Mouse (Mus musculus) forebrain, embryonic 14.5 days (tissue): ENCODE measurements around the gene Mllt6. TPM values are rescaled to one million over a fixed set of nuclear protein-coding genes. Genes with fewer than 3 reads are reported as not detected.
"Not testable (repeated sequence)": the region's sequence is repeated elsewhere in the genome, so short reads cannot be mapped to it uniquely, and the experiment has no call there.

Source experiments
- ATAC-seq: fragments of 200-750 bp; cut with Nextera tagmentation; 2 replicates; pipeline ENCODE4 v1.8.0; 2017; ENCODE audit warnings: mild to moderate bottlenecking, moderate library complexity
- DNase-seq: peaks from one replicate; pipeline ENCODE4 v3.0.0-alpha.2; 2015; ENCODE audit warnings: low spot score
- H3K27ac ChIP-seq: fragments of 300-500 bp; sonication (generic); 2 replicates; pipeline ENCODE4 v1.5.1; 2014; ENCODE audit warnings: low read depth, mild to moderate bottlenecking, control low read depth, low read length, moderate library complexity
- H3K27me3 ChIP-seq: fragments of 300-500 bp; sonication (generic); replicated peaks from 2 replicates; pipeline ENCODE4 v1.6.1; 2014; ENCODE audit warnings: low read length, control low read depth, mixed read lengths; ENCODE audit not compliant: control insufficient read depth, insufficient read depth
- H3K36me3 ChIP-seq: fragments of 300-500 bp; sonication (generic); 2 replicates; pipeline ENCODE4 v1.6.1; 2014; ENCODE audit warnings: low read length, control low read depth; ENCODE audit not compliant: control insufficient read depth, insufficient read depth
- H3K4me1 ChIP-seq: fragments of 300-500 bp; sonication (generic); 2 replicates; pipeline ENCODE4 v1.6.1; 2014; ENCODE audit warnings: antibody characterized with exemption, low read length, control low read depth; ENCODE audit not compliant: control insufficient read depth, insufficient read depth
- H3K4me2 ChIP-seq: fragments of 300-500 bp; sonication (generic); 2 replicates; pipeline ENCODE4 v1.6.1; 2014; ENCODE audit warnings: mild to moderate bottlenecking, control low read depth, low read length
- H3K4me3 ChIP-seq: fragments of 300-500 bp; sonication (generic); 2 replicates; pipeline ENCODE4 v1.5.1; 2014; ENCODE audit warnings: low read depth, low read length, control low read depth
- H3K9ac ChIP-seq: fragments of 300-500 bp; sonication (generic); 2 replicates; pipeline ENCODE4 v1.6.1; 2014; ENCODE audit warnings: mild to moderate bottlenecking, low read length, control low read depth, moderate library complexity
- H3K9me3 ChIP-seq: fragments of 300-500 bp; sonication (generic); replicated peaks from 2 replicates; pipeline ENCODE4 v1.6.1; 2016; ENCODE audit warnings: low read length, control low read depth, mixed read lengths; ENCODE audit not compliant: control insufficient read depth
- WGBS: fragments of 180-500 bp; shearing (Covaris S2); extraction: QIAGEN DNeasy Blood & Tissue Kit; methylation state at CpG from one replicate; pipeline ENCODE4 v1.1.7; 2014; 5-methylcytosine and 5-hydroxymethylcytosine counted together
- polyA plus RNA-seq: library from polyadenylated mRNA; unstranded; fragments of >200 nt; fragmentation: Nextera tagmentation; extraction: Ambion mirVana; gene quantifications from 2 replicates; pipeline ENCODE4 v1.2.1, GENCODE M21; 2014

Mllt6 gene
- polyA plus RNA-seq, 1 experiment from 2014 or later: 5.0 TPM

GRCm38 (mm10) chr11:97656269-97656971, 6.8 kb upstream of the Mllt6 start:
- no peak overlapping the region for H3K4me2 ChIP-seq
- no peaks in the 10 kb centered on the region for H3K9me3 ChIP-seq
- no peak overlapping the region for H3K9ac ChIP-seq
- H3K27ac ChIP-seq: no peak overlapping the region
- H3K4me3 ChIP-seq: no peak overlapping the region
- 70% methylated on average over 14 of the region's 14 CpGs for WGBS
- DNase-seq (no peak), ATAC-seq (no peak)
- peaks cover 8% of the 10 kb centered on the region for H3K4me1 ChIP-seq
- no peaks in the 10 kb centered on the region for H3K36me3 ChIP-seq
- peaks cover 6% of the 10 kb centered on the region for H3K27me3 ChIP-seq

DNA sequence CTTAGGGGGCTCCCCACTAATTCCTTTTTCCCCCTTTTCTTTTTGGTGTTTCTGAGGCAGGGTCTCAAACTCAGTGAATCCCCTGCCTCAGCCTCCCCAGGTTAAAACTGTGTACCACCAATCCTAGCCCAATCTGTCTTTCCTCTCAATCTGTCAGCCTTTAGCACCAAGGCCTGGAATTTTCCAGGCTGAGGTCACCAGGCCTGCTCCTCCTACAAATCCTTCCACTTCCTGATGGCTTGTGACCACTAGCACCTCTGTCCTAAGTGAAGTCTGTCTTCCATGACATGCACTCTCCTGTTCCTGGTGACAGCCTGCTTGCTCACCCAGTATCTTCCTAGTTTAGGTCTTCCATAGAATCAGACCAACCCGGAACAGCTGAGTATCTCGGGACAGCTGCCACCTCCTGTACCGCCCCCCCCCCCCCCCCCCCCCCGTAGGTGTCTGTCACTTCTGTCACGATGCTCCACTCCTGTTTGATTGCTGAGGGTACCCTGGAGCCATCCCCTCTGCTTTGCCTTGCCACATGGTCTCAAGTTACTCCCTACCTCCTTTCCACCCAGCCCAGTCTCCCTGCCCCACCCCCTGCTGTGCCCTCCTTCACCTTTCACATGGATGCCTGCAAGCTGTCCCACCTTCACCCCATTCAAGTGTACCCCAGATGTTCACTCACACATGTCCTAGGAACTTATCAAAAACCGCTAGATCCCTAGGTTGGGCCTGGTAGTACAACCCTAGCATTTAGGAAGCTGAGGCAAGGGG, 5.8 kb upstream of the Mllt6 start:
- H3K9me3 ChIP-seq: no peaks in the 10 kb centered on the region
- no peak overlapping the region for H3K27ac ChIP-seq
- no peak overlapping the region for H3K4me3 ChIP-seq
- 52% methylated on average over 5 of the region's 6 CpGs for WGBS
- no peak overlapping the region for H3K4me2 ChIP-seq
- DNase-seq: no peak
- H3K4me1 ChIP-seq: peaks cover 18% of the 10 kb centered on the region
- peaks cover 15% of the 10 kb centered on the region for H3K27me3 ChIP-seq
- H3K36me3 ChIP-seq: no peaks in the 10 kb centered on the region
- no peak overlapping the region for H3K9ac ChIP-seq
- no peak for ATAC-seq

GRCm38 (mm10) chr11:97657967-97658366, 5.2 kb upstream of the Mllt6 start:
- H3K9me3 ChIP-seq, H3K9ac ChIP-seq, DNase-seq, H3K4me3 ChIP-seq, H3K27ac ChIP-seq, ATAC-seq, H3K4me2 ChIP-seq, H3K36me3 ChIP-seq: not testable (repeated sequence)
- peaks cover 17% of the 10 kb centered on the region for H3K27me3 ChIP-seq
- H3K4me1 ChIP-seq: peaks cover 21% of the 10 kb centered on the region
- WGBS: 89% methylated on average over 6 of the region's 6 CpGs

DNA sequence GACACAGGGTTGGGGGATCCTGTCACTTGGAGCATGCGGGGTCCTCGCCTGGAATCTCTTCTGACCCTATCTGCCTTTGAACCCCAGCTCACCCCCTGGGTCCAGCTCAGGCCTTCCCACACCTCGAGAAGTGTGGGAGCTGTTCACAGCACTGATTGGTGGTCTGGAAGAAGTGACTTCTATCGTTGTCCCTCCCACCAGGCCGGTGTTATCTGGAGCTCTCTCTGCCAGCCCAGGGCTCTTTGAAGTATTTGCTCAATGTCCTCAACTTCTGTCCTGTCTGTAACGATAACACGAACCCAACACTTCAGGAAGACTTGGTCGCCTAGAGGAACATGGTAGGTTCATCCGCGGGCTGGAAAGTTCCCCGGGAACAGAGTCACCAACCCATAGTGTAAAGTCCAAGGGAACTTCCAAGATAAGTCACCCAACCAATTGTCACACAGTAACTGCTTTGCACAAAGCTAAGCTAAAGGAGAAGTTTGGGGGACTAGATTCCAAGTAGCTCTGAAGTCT, 4.4 kb upstream of the Mllt6 start:
- Histone ChIP-seq H3K4me1 (peaks cover 21% of the 10 kb centered on the region), H3K9me3 (no peaks in the 10 kb centered on the region), H3K4me2 (peak overlapping the region; percentile 79; the same call in 1 of the 2 replicates), H3K36me3 (no peaks in the 10 kb centered on the region), H3K4me3 (no peak overlapping the region), H3K27ac (no peak overlapping the region), H3K9ac (no peak overlapping the region; the same call in 1 of the 2 replicates), H3K27me3 (peaks cover 17% of the 10 kb centered on the region)
- no peak for ATAC-seq
- DNase-seq: no peak
- 71% methylated on average over 11 of the region's 11 CpGs for WGBS

- peak overlapping the region; percentile 67 for H3K4me3 ChIP-seq
- peaks cover 21% of the 10 kb centered on the region for H3K4me1 ChIP-seq
- H3K9ac ChIP-seq: peak overlapping the region; percentile 84
- DNase-seq (no peak), ATAC-seq (0 out of 2 replicates have a peak, but pooled peaks have one; percentile 15)
- WGBS: 12% methylated on average over 13 of the region's 13 CpGs
- no peaks in the 10 kb centered on the region for H3K36me3 ChIP-seq
- peak overlapping the region; percentile 79 for H3K4me2 ChIP-seq
- no peaks in the 10 kb centered on the region for H3K9me3 ChIP-seq
- H3K27me3 ChIP-seq: peaks cover 17% of the 10 kb centered on the region
- H3K27ac ChIP-seq: peak overlapping the region; percentile 44; the same call in 1 of the 2 replicates
These were observed 3.8 kb upstream of the Mllt6 start for GRCm38 (mm10) chr11:97659267-97659989.

DNA sequence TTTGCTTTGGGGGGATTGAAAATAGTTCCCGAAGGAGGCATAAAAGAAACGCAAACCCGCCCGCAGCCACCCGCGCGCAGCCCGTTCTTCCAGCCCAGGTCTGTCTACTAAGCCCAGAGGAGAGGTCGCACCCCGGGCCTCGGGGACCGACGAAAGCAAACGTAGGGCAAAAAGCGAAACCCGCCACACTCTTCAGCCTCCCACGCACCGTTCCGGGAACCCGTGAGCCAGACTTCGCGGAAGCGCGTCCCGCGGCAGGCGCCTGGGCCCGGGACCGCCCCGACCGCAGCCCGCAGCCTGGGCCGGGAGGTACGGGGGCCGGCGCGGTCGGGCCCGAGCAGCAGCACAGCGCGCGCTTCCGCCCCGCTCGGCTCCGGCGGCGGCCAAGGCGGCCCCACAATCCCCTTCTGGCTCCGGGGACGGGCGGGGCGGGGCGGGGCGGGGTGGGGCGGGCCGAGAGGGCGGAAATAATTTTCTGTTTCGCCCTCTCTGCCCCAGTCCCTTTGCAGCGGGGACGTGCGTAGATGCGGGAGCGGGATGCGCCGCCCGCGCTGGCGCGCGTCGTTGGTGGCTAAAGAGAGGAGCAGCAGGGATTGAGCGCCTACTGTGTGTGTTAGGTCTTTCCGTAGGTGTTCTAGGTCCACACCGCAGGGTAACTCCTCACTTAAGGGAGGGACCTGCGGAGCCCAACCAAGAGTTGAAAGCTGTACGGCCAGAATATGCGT, 3.1 kb upstream of the Mllt6 start:
- H3K9ac ChIP-seq: peak overlapping the region; percentile 84
- peak overlapping the region; percentile 79 for H3K4me2 ChIP-seq
- peaks cover 17% of the 10 kb centered on the region for H3K27me3 ChIP-seq
- peak; percentile 89 for ATAC-seq
- WGBS: under 1% methylated on average over 60 of the region's 78 CpGs
- no peaks in the 10 kb centered on the region for H3K36me3 ChIP-seq
- DNase-seq: peak; percentile 80
- peak overlapping the region; percentile 67 for H3K4me3 ChIP-seq
- H3K9me3 ChIP-seq: no peaks in the 10 kb centered on the region
- peaks cover 27% of the 10 kb centered on the region for H3K4me1 ChIP-seq
- H3K27ac ChIP-seq: peak overlapping the region; percentile 44; the same call in 1 of the 2 replicates

GRCm38 (mm10) chr11:97660734-97661647, 2.2 kb upstream of the Mllt6 start:
- ATAC-seq (no peak), DNase-seq (no peak)
- whole genome bisulfite sequencing: 5% methylated on average over 27 of the region's 27 CpGs
- peak overlapping the region; percentile 79 for H3K4me2 ChIP-seq
- peaks cover 17% of the 10 kb centered on the region for H3K27me3 ChIP-seq
- no peaks in the 10 kb centered on the region for H3K9me3 ChIP-seq
- peak overlapping the region; percentile 84 for H3K9ac ChIP-seq
- peaks cover 3% of the 10 kb centered on the region; the same call in 1 of the 2 replicates for H3K36me3 ChIP-seq
- peaks cover 27% of the 10 kb centered on the region for H3K4me1 ChIP-seq
- peak overlapping the region; percentile 67 for H3K4me3 ChIP-seq
- no peak overlapping the region for H3K27ac ChIP-seq
